Mouse (Mus musculus) kidney, embryonic 16.5 days (tissue): ENCODE measurements around the gene Pfdn6. TPM values are rescaled to one million over a fixed set of nuclear protein-coding genes. Genes with fewer than 3 reads are reported as not detected.
"Not testable (repeated sequence)": the region's sequence is repeated elsewhere in the genome, so short reads cannot be mapped to it uniquely, and the experiment has no call there.

Experiments
- ATAC-seq: fragments of 200-750 bp; cut with Nextera tagmentation; 2 replicates; pipeline ENCODE4 v1.8.0; 2017; ENCODE audit warnings: moderate TSS enrichment; ENCODE audit not compliant: low FRiP score, low TSS enrichment
- H3K27ac ChIP-seq: fragments of 300-500 bp; sonication (generic); 2 replicates; pipeline ENCODE4 v1.5.1; 2014; ENCODE audit warnings: low read length
- H3K27me3 ChIP-seq: fragments of 300-500 bp; sonication (generic); 2 replicates; pipeline ENCODE4 v1.6.1; 2014; ENCODE audit warnings: low read length, control low read depth, mixed read lengths; ENCODE audit not compliant: insufficient read depth
- H3K36me3 ChIP-seq: fragments of 300-500 bp; sonication (generic); 2 replicates; pipeline ENCODE4 v1.6.1; 2014; ENCODE audit warnings: low read length, control low read depth, mixed read lengths; ENCODE audit not compliant: insufficient read depth
- H3K4me1 ChIP-seq: fragments of 300-500 bp; sonication (generic); 2 replicates; pipeline ENCODE4 v1.6.1; 2014; ENCODE audit warnings: low read length, control low read depth, mixed read lengths; ENCODE audit not compliant: insufficient read depth
- H3K4me2 ChIP-seq: fragments of 300-500 bp; sonication (generic); replicated peaks from 2 replicates; pipeline ENCODE4 v1.6.1; 2014; ENCODE audit warnings: low read depth, low read length
- H3K4me3 ChIP-seq: fragments of 300-500 bp; sonication (generic); 2 replicates; pipeline ENCODE4 v1.5.1; 2014; ENCODE audit warnings: mild to moderate bottlenecking, low read length
- H3K9ac ChIP-seq: fragments of 300-500 bp; sonication (generic); replicated peaks from 2 replicates; pipeline ENCODE4 v1.6.1; 2014; ENCODE audit warnings: low read length
- H3K9me3 ChIP-seq: fragments of 300-500 bp; sonication (generic); 2 replicates; pipeline ENCODE4 v1.6.1; 2016; ENCODE audit warnings: low read length, control low read depth
- WGBS: fragments of 180-500 bp; shearing (Covaris S2); extraction: QIAGEN DNeasy Blood & Tissue Kit; methylation state at CpG from one replicate; pipeline ENCODE4 v1.1.7; 2014; 5-methylcytosine and 5-hydroxymethylcytosine counted together
- polyA plus RNA-seq: library from polyadenylated mRNA; unstranded; fragments of >200 nt; fragmentation: Nextera tagmentation; extraction: Ambion mirVana; gene quantifications from 2 replicates; pipeline ENCODE4 v1.2.1, GENCODE M21; 2015

Pfdn6 gene
- polyA plus RNA-seq, 1 experiment from 2014 or later, result 168 TPM

GRCm38 (mm10) chr17:33910346-33911051 is 29.6 kb downstream of the Pfdn6 start:
- Histone ChIP-seq H3K4me3 (peak overlapping the region; percentile 93), H3K4me1 (peaks cover 42% of the 10 kb centered on the region), H3K36me3 (peaks cover 35% of the 10 kb centered on the region), H3K27me3 (no peaks in the 10 kb centered on the region), H3K27ac (peak overlapping the region; percentile 92), H3K9ac (peak overlapping the region; percentile 92), H3K4me2 (peak overlapping the region; percentile 77), H3K9me3 (no peaks in the 10 kb centered on the region)
- ATAC-seq, result no peak
- WGBS, result 51% methylated on average over 11 of the region's 11 CpGs

GRCm38 (mm10) chr17:33909869-33910250 is 30.3 kb downstream of the Pfdn6 start:
- WGBS, result 0% methylated on average over 14 of the region's 14 CpGs

GRCm38 (mm10) chr17:33909077-33909868 is 30.9 kb downstream of the Pfdn6 start, which contains the start of gene Daxx:
TSS of gene Daxx (plus strand) at chr17:33909414.
- Histone ChIP-seq H3K9ac (peak within 1 kb of the TSS; percentile 92), H3K4me1 (peaks cover 30% of the 10 kb centered on the region), H3K4me2 (peak within 1 kb of the TSS; percentile 87), H3K9me3 (no peaks in the 10 kb centered on the region), H3K4me3 (peak within 1 kb of the TSS; percentile 93), H3K36me3 (peaks cover 28% of the 10 kb centered on the region), H3K27me3 (no peaks in the 10 kb centered on the region), H3K27ac (peak within 1 kb of the TSS; percentile 92)
- peak; percentile 96 for ATAC-seq
- WGBS, result under 1% methylated on average over 68 of the region's 68 CpGs

More at GRCm38 (mm10) chr17:33909869-33910250, 30.3 kb downstream of the Pfdn6 start:
- Histone ChIP-seq H3K4me3 (peak overlapping the region; percentile 93), H3K4me2 (peak overlapping the region; percentile 77), H3K27me3 (no peaks in the 10 kb centered on the region), H3K27ac (peak overlapping the region; percentile 92), H3K36me3 (peaks cover 34% of the 10 kb centered on the region), H3K9ac (peak overlapping the region; percentile 92), H3K4me1 (peaks cover 36% of the 10 kb centered on the region), H3K9me3 (no peaks in the 10 kb centered on the region)
- peak; percentile 2 for ATAC-seq

- Histone ChIP-seq H3K4me1 (peaks cover 30% of the 10 kb centered on the region), H3K9me3 (no peaks in the 10 kb centered on the region), H3K27me3 (no peaks in the 10 kb centered on the region), H3K4me2 (peak overlapping the region; percentile 87), H3K27ac (peak overlapping the region; percentile 90), H3K9ac (peak overlapping the region; percentile 77), H3K4me3 (peak overlapping the region; percentile 93), H3K36me3 (peaks cover 20% of the 10 kb centered on the region)
- peak; percentile 40 for ATAC-seq
- WGBS, result under 1% methylated on average over 44 of the region's 44 CpGs
Measured at GRCm38 (mm10) chr17:33908331-33909076, 31.6 kb downstream of the Pfdn6 start.

GRCm38 (mm10) chr17:33904835-33905234 is 35.3 kb downstream of the Pfdn6 start, which contains the start of gene Platr17:
TSS of gene Platr17 (plus strand) at chr17:33905135.
- not testable (repeated sequence) for H3K4me2 ChIP-seq, H3K4me1 ChIP-seq, H3K4me3 ChIP-seq, H3K9me3 ChIP-seq, H3K27ac ChIP-seq, H3K36me3 ChIP-seq, H3K27me3 ChIP-seq, H3K9ac ChIP-seq, ATAC-seq
- WGBS, result 49% methylated on average over 3 of the region's 4 CpGs

- H3K9me3 ChIP-seq, H3K36me3 ChIP-seq, H3K4me3 ChIP-seq, H3K4me2 ChIP-seq, H3K27me3 ChIP-seq, H3K9ac ChIP-seq, ATAC-seq, H3K4me1 ChIP-seq, H3K27ac ChIP-seq: not testable (repeated sequence)
- WGBS, result 73% methylated on average over 6 of the region's 6 CpGs
Measured at GRCm38 (mm10) chr17:33903911-33904651, 36.1 kb downstream of the Pfdn6 start.

GRCm38 (mm10) chr17:33902491-33902890 is 37.7 kb downstream of the Pfdn6 start:
- H3K27me3 ChIP-seq, result no peaks in the 10 kb centered on the region
- no peak for ATAC-seq
- no peak overlapping the region for H3K4me2 ChIP-seq
- H3K4me3 ChIP-seq, result no peak overlapping the region
- no peak overlapping the region for H3K27ac ChIP-seq
- H3K9me3 ChIP-seq, result no peaks in the 10 kb centered on the region
- WGBS, result 76% methylated on average over 7 of the region's 7 CpGs
- H3K36me3 ChIP-seq, result no peaks in the 10 kb centered on the region
- H3K4me1 ChIP-seq, result no peaks in the 10 kb centered on the region
- H3K9ac ChIP-seq, result no peak overlapping the region

- WGBS, result 22% methylated on average over 4 of the region's 4 CpGs
- Histone ChIP-seq H3K4me2 (no peak overlapping the region), H3K9me3 (no peaks in the 10 kb centered on the region)
Measured at GRCm38 (mm10) chr17:33902079-33902478, 38.1 kb downstream of the Pfdn6 start.

GRCm38 (mm10) chr17:33901653-33902052 is 38.5 kb downstream of the Pfdn6 start:
- no peaks in the 10 kb centered on the region for H3K36me3 ChIP-seq
- H3K4me3 ChIP-seq, result no peak overlapping the region
- H3K27ac ChIP-seq, result no peak overlapping the region
- H3K4me2 ChIP-seq, result no peak overlapping the region
- no peaks in the 10 kb centered on the region for H3K9me3 ChIP-seq
- H3K9ac ChIP-seq, result no peak overlapping the region
- 63% methylated on average over 4 of the region's 4 CpGs for WGBS
- no peaks in the 10 kb centered on the region for H3K27me3 ChIP-seq
- ATAC-seq, result no peak
- no peaks in the 10 kb centered on the region for H3K4me1 ChIP-seq

More at GRCm38 (mm10) chr17:33902079-33902478, 38.1 kb downstream of the Pfdn6 start:
- H3K27me3 ChIP-seq, result no peaks in the 10 kb centered on the region
- no peak overlapping the region for H3K4me3 ChIP-seq
- H3K36me3 ChIP-seq, result no peaks in the 10 kb centered on the region
- no peak for ATAC-seq
- no peaks in the 10 kb centered on the region for H3K4me1 ChIP-seq
- no peak overlapping the region for H3K27ac ChIP-seq
- H3K9ac ChIP-seq, result no peak overlapping the region
